Mouse (Mus musculus) gastrocnemius, postnatal 4 days (tissue): ENCODE measurements around the gene Hmgcr. TPM values are rescaled to one million over a fixed set of nuclear protein-coding genes. Genes with fewer than 3 reads are reported as not detected.
"Not testable (repeated sequence)": the region's sequence is repeated elsewhere in the genome, so short reads cannot be mapped to it uniquely, and the experiment has no call there.

Source experiments
- DNase-seq, 2 experiments: peaks; one replicate each; pipeline ENCODE4 v3.0.0; 2021 to 2022; ENCODE audit warnings: low spot score in 2 of 2, mixed read lengths in 2 of 2
- total RNA-seq, 2 experiments: library from RNA; stranded (reverse); gene quantifications; 2 replicates each; pipeline ENCODE4 v1.2.3; 2021

The Hmgcr gene
- total RNA-seq, 2 experiments from 2014 or later, result 37.1 to 42.1 TPM

- no peak for DNase-seq
Observed at GRCm38 (mm10) chr13:96671078-96671905, 556 bp upstream of the Hmgcr start.

- no peak for DNase-seq
Observed at GRCm38 (mm10) chr13:96670019-96670405, 724 bp downstream of the Hmgcr start.

- no peak for DNase-seq
Observed at GRCm38 (mm10) chr13:96664419-96664974, 6.2 kb downstream of the Hmgcr start.

DNA sequence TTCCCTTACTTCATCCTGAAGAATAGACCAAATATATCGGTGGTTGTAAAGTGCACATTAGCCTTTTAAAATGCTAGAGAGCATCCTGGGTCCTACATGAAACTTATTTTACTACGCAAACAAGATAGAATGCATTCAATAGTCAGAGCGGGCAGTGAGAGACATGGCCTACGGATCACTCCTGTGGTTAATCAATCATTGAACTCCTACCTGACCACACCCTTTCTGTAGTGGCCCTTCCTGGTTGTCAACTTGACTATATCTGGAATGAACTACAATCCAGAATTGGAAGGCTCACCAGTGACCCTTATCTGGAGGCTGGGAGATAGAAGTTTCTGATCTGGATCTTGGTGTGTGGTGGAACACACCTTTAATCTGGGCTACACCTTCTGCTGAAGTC, 7.6 kb downstream of the Hmgcr start:
- not testable (repeated sequence) for DNase-seq

DNA sequence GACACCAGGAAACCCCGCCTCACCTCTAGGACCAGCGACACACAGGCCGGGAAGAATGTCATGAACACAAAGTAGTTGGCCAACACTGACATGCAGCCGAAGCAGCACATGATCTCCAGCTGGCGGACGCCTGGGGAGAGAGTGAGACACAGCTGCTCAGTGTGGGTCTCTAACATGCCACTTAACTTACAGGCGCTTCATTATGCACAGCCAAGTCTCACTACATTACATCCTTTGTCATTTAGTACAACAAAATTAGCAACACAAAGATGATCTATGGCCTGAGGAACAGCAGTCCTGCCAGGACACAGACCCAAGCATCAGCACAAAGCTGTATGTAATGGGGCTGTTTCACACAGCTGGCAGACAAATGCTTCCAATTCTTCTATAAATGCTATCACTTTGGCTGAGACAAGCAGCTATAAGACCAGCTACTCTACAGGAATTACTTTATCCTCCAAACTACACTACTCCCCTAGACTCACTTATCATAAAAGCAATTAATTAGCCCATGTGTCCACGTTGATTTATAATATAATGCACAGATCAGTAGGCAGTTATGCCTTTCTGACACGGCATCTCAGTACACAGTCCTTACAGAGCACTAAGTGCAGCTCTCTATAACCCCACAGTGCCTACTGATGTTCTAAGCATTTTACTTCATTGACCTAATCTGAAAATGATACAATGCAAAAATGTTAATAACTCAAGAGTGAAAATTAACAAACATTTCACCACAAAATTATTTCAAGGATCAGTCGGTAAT, 10.5 kb downstream of the Hmgcr start:
- no peak for DNase-seq

DNA sequence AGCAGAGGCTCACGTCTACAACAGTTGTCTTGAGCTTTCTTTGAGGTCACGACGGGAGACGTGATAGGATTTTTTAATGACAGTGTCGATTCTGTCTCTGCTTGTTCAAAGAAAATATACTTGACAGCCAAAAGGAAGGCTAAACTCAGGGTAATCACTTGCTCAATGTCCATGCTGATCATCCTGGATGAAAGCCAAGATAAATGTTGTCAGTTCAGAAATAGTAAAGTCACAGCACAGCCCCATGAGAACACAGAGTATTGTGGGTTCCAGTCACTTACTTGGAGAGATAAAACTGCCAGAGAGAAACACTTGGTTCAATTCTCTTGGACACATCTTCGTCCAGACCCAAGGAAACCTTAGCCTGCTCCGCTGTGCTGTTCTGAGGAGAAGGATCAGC, 11.8 kb downstream of the Hmgcr start:
- DNase-seq, result no peak

- no peak for DNase-seq
Observed at GRCm38 (mm10) chr13:96656673-96657072, 14.1 kb downstream of the Hmgcr start.

DNA sequence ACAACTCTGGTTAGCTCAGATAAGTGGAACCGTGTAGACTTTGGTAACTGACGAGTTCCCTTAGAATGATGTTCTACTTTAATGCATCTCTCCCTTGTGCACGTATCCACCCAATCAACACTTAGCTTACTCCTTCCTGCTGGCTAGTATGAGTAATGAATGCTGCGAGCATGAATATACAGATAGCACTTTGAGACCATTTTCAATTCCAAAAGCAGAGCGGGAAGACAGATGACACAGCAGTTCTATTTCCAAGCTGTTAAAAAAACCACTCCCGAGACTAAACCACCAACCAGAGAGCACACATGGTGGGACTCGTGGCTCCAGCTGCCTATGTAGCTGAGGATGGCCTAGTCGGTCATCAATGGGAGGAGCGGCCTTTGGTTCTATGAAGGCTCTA, 17.7 kb downstream of the Hmgcr start:
- DNase-seq, result no peak

- no peak for DNase-seq
Observed at GRCm38 (mm10) chr13:96645822-96646221, 24.9 kb downstream of the Hmgcr start.

DNA sequence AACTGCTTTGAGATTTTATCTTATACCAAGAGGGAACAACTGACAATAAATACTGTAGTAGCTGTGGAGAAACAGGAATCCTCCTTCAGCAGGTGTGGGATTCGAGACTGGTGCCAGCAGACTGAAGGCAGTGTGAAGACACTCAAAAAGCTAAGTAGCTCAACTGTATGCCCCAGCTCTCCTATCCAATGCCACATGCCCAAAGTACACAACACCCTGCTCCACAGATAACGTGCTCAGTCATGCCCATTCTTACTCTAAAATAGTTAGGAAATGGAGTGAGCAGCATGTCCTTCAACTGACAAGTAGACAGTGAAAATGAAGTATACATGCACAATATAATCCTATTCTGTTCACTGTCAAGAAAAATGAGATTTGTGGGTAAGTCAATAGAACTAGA, 26.6 kb downstream of the Hmgcr start:
- no peak for DNase-seq

GRCm38 (mm10) chr13:96630396-96630795, 40.3 kb downstream of the Hmgcr start:
- DNase-seq, result no peak

- no peak for DNase-seq
Observed at GRCm38 (mm10) chr13:96620891-96621290, 49.8 kb downstream of the Hmgcr start.

DNA sequence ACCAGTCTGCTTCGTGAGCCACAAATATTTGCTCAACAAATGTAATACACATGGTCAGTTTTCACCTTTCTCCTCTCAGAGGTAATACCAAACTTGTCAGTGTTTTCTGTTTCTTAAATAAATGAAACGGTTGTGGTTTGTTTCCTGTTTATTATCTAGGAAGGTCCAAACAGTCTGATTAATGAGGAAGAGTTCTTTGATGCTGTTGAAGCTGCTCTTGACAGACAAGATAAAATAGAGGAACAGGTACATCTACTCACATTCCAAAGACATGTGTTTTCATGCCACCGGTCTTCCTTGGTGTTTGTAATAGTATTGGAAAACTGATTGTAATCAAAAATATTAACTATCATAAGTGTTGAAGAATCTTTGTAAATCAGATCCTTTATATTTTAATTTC, 56.1 kb downstream of the Hmgcr start:
- DNase-seq, result no peak

GRCm38 (mm10) chr13:96604242-96604641, 66.5 kb downstream of the Hmgcr start:
- no peak for DNase-seq

DNA sequence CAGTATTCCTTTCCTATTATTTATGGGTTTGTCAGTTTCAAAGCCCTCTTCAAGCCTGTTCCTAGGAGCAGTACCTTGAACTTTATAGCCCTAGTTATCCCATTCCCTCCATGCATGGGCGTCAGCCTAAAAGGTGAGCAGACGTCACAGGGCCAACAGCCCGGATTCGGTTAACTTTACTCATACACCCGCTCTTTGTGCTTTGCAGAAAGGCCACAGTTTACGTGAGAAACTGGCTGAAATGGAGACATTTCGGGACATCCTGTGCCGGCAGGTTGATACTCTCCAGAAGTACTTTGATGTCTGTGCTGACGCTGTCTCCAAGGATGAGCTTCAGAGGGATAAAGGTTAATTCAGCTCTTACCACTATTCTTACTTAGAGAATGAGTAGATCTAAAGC, 71.6 kb downstream of the Hmgcr start:
- DNase-seq, result no peak

Other genes starting within 250 kb of the Hmgcr start
- under 1 TPM; 0.31 to 0.56 TPM for gene Ankdd1b, start 199.7 kb downstream of the Hmgcr start, total RNA-seq
- gene Gm17622, start 180.2 kb downstream of the Hmgcr start, total RNA-seq, result not detected
- gene Polk, start 128.4 kb downstream of the Hmgcr start, total RNA-seq, result 1 to 10 TPM; 7.1 to 8.8 TPM
- gene Col4a3bp, start 128.3 kb downstream of the Hmgcr start, total RNA-seq, result 10 to 100 TPM; 35.3 to 43.1 TPM
- not detected for gene Ankrd31, start 77.3 kb upstream of the Hmgcr start, total RNA-seq